Mouse (Mus musculus) hindbrain, embryonic 10.5 days (tissue): Measurements from ENCODE around the gene Ccdc96. TPM values are rescaled to one million over a fixed set of nuclear protein-coding genes. Genes with fewer than 3 reads are reported as not detected.

ENCODE experiments used
- DNase-seq: peaks from one replicate; pipeline ENCODE4 v3.0.0-alpha.2; 2017; ENCODE audit warnings: low spot score
- H3K27ac ChIP-seq: fragments of 300-500 bp; sonication (generic); 2 replicates; pipeline ENCODE4 v1.5.1; 2016; ENCODE audit warnings: mild to moderate bottlenecking, moderate library complexity
- H3K27me3 ChIP-seq: fragments of 300-500 bp; sonication (generic); 2 replicates; pipeline ENCODE4 v1.6.1; 2016; ENCODE audit warnings: mild to moderate bottlenecking; ENCODE audit not compliant: poor library complexity, insufficient read depth, severe bottlenecking
- H3K36me3 ChIP-seq: fragments of 300-500 bp; sonication (generic); 2 replicates; pipeline ENCODE4 v1.6.1; 2016; ENCODE audit warnings: mild to moderate bottlenecking, moderate library complexity
- H3K4me1 ChIP-seq: fragments of 300-500 bp; sonication (generic); replicated peaks from 2 replicates; pipeline ENCODE4 v1.6.1; 2016; ENCODE audit warnings: mild to moderate bottlenecking
- H3K4me3 ChIP-seq: fragments of 300-500 bp; sonication (generic); 2 replicates; pipeline ENCODE4 v1.5.1; 2016; ENCODE audit warnings: mild to moderate bottlenecking, moderate library complexity
- H3K9me3 ChIP-seq: fragments of 300-500 bp; sonication (generic); 2 replicates; pipeline ENCODE4 v1.6.1; 2016; ENCODE audit warnings: mild to moderate bottlenecking, moderate library complexity
- WGBS: fragments of 180-500 bp; shearing (Covaris S2); methylation state at CpG from one replicate; pipeline ENCODE4 v1.1.7; 2016; 5-methylcytosine and 5-hydroxymethylcytosine counted together
- polyA plus RNA-seq: library from polyadenylated mRNA; unstranded; fragments of >200 nt; fragmentation: Nextera tagmentation; extraction: Ambion mirVana; gene quantifications from 2 replicates; pipeline ENCODE4 v1.2.1, GENCODE M21; 2016

Gene Ccdc96
- 3.1 and 4.0 TPM in 2 replicates for polyA plus RNA-seq

DNA sequence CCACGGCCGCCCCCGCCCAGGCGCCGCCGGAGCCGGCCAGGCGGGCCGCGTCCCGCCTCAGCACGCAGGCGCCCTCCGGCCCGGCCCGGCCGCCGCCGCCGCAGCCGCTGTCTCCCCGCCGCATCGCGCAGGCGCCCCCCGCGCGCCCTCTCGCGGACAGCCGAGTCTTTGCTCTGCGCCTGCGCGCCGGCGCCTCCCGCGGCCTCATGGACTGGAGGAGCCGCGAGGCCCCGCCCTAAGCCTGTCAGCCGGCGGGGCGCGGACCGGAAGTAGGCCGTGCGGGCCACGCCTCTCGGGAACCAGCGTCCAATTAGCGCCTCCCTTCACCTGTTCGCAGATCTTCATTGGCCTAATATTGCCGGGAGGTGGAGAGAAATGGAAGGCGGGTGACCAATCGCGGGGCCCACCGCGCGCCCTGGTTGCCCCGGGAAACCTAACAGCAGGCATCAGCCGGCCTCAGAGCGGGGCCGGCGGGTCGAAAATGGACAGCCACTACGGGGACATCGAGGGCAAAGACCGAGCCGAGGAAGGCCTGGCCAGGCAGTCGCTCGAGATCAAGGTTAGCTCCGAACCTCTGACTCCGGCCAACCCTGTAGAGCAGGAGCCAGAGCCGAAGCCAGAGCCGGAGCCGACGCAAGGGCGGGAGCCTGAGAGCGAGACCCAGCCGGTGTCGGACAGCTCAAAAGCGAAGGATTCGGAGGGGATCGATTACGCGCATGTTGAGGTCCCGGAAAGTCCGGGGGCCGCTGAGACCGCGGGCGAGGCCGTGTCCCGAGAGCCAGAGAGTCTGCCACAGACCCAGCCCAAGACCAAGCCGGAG, at the start of gene Ccdc96, which contains the start of gene Tada2b:
TSS of gene Ccdc96 (plus strand) at position 418 of the 820 bp plus-strand sequence.
TSS of gene Tada2b (minus strand) at position 115 of the 820 bp plus-strand sequence.
- H3K9me3 ChIP-seq = 0 out of 2 replicates have a peak, but pooled peaks cover 4% of the 10 kb centered on the region
- H3K4me3 ChIP-seq = peak within 1 kb of the TSS; percentile 88
- H3K27ac ChIP-seq = peak within 1 kb of the TSS; percentile 93
- 0 out of 2 replicates have a peak, but pooled peaks cover 7% of the 10 kb centered on the region for H3K36me3 ChIP-seq
- H3K27me3 ChIP-seq = peaks cover 11% of the 10 kb centered on the region
- WGBS = 4% methylated on average over 97 of the region's 97 CpGs
- peaks cover 52% of the 10 kb centered on the region for H3K4me1 ChIP-seq
- DNase-seq = peak; percentile 98

DNA sequence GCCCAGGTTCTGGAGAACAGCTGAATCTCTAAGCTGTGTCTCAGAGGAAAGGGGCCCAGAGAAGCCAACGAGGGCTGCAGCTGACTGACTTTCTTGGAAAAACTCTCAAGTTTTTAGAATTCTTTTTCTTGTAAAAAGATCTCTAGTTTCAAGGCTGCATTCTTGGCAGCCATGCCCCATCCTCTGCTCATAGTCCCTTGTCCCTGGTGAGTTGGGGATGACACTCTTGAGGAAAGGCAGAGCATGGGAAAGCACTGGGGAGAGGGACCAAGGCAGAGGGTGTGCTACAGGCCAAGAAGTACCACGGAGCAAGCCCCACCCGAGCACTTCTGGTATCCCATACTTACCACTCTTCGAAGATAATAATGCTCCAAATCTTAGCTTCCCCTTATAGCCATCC, 47.5 kb upstream of the Ccdc96 start:
- H3K36me3 ChIP-seq = no peaks in the 10 kb centered on the region
- WGBS = 79% methylated on average over 4 of the region's 4 CpGs

DNA sequence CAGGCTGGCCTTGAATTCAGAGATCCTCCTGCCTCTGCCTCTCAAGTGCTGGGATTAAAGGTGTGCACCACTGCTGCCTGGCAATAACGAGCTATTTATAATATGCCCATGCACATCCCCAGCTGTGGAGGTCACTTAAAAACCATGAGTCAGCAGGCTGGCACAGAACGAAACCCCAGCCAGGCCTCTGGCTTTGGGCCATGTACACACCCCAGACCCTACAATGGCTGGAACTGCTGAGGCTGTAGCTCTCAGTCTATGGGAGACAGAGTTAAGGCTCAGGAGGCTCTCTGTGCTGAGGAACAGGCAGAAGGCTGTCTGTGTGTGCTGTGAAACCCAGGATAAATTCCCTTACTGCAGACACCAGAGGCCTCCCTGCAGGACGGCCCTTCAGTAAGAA, 43.6 kb upstream of the Ccdc96 start:
- no peak for DNase-seq
- H3K36me3 ChIP-seq = no peaks in the 10 kb centered on the region
- H3K4me1 ChIP-seq = peaks cover 3% of the 10 kb centered on the region
- H3K27ac ChIP-seq = no peak overlapping the region
- WGBS = 74% methylated on average over 3 of the region's 3 CpGs
- H3K9me3 ChIP-seq = no peaks in the 10 kb centered on the region
- peaks cover 14% of the 10 kb centered on the region; the same call in 1 of the 2 replicates for H3K27me3 ChIP-seq
- no peak overlapping the region for H3K4me3 ChIP-seq

More for the DNA sequence above, 47.5 kb upstream of the Ccdc96 start:
- Histone ChIP-seq H3K27me3 (no peaks in the 10 kb centered on the region), H3K4me3 (no peak overlapping the region), H3K9me3 (no peaks in the 10 kb centered on the region), H3K27ac (no peak overlapping the region), H3K4me1 (peaks cover 16% of the 10 kb centered on the region)
- no peak for DNase-seq

DNA sequence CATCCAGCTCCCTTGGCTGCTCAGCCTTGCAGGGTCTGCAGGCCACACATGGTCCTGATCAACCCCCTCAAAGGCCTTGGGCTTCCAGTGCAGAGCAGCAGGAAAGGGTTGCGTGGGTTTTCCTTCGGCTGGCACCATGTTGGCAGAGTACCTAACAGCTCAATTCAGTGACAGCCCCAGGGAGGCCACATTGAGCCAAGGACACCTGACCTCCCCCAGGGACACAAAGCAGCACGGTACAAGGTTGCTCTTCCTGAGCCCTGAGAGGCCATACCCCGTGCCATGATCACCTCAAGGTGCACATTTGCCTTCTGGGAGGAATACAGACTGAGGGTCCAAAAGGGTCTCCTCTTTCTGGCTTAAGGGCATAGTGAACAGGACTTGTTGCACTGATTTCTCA, 39.8 kb upstream of the Ccdc96 start:
- no peak overlapping the region for H3K27ac ChIP-seq
- 65% methylated on average over 4 of the region's 4 CpGs for WGBS
- DNase-seq = no peak
- peaks cover 16% of the 10 kb centered on the region; the same call in 1 of the 2 replicates for H3K27me3 ChIP-seq
- H3K4me3 ChIP-seq = no peak overlapping the region
- H3K36me3 ChIP-seq = no peaks in the 10 kb centered on the region
- H3K4me1 ChIP-seq = peaks cover 14% of the 10 kb centered on the region
- no peaks in the 10 kb centered on the region for H3K9me3 ChIP-seq

DNA sequence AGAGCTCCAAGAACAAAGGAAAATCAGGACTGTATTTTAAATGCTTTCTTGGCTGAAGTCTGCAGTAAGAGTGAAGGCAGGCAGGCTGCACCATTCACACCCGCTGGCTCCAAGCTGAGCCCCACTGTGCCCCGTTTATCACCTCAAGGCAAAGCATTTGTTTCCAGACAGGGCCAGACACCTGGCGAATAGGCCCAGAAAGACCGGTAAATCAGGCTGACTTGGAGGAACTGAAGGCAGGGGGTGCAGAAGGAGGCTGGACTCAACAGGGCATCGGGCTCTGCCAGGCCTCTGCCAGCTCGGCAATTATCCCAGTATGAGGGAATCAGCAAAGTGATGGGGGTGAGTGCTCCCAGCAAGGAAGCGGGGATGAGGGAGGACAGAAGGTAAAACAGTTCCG, 39.4 kb upstream of the Ccdc96 start:
- H3K36me3 ChIP-seq = no peaks in the 10 kb centered on the region
- WGBS = 32% methylated on average over 8 of the region's 8 CpGs
- H3K4me3 ChIP-seq = no peak overlapping the region
- peaks cover 16% of the 10 kb centered on the region; the same call in 1 of the 2 replicates for H3K27me3 ChIP-seq
- H3K9me3 ChIP-seq = no peaks in the 10 kb centered on the region
- H3K27ac ChIP-seq = no peak overlapping the region
- no peak for DNase-seq
- peaks cover 14% of the 10 kb centered on the region for H3K4me1 ChIP-seq

DNA sequence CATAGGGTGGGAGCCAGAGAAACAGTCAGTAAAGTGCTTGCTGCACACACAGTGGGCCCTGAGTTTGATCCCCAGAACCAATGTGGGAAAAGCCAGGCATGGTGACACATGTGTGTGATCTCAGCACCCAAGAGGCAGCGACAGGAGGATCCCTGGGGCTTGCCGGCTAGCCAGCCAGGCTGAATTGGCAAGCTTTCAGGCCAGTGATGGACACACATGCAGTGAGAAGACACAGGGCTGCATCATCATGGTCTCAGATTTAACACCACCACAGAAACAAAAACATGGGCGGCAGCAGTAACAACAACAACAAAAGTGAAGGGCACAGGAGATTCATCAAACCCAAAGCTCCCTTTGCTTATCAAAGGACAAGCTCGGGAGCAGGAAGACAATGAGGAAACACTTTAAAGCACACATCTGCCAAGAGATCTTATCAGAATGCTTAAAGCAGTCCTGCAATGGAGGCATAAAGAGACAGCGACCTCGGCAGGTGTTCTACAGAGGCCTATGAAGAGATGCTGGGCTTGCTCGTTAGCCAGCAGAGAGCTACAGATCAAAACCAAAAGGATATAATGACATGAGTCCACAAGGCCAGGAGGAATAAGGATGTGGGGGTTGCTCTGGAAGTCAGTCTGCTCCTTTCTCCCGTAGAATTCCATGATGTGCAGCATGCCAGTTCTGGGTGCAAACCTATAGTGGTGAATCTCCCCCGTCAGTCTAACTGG, 38.1 kb upstream of the Ccdc96 start:
- H3K36me3 ChIP-seq = no peaks in the 10 kb centered on the region
- H3K4me1 ChIP-seq = peaks cover 20% of the 10 kb centered on the region
- no peak overlapping the region for H3K4me3 ChIP-seq
- no peak overlapping the region for H3K27ac ChIP-seq
- 43% methylated on average over 9 of the region's 9 CpGs for WGBS
- H3K27me3 ChIP-seq = peaks cover 16% of the 10 kb centered on the region; the same call in 1 of the 2 replicates
- no peaks in the 10 kb centered on the region for H3K9me3 ChIP-seq
- DNase-seq = no peak

DNA sequence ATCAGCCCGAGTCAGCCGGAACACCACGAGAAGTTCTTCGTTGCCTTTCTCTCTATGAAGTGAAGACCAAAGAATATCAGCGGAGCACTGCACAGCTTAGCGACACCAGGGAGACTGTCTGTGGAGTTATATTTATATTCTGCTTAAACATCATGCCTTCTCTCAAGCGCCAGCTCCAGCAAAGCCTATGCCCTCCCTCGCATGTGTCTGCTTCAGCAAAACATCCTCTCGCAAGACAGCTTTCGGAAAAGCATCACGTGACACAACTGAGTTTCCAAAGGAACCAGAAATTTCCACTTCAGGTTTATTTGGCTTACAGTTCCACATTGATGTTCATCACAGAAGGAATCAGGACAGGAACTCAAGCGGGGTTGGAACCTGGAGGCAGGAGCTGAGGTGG, 36.5 kb upstream of the Ccdc96 start:
- H3K27ac ChIP-seq = no peak overlapping the region
- no peak overlapping the region for H3K4me3 ChIP-seq
- no peaks in the 10 kb centered on the region for H3K36me3 ChIP-seq
- H3K9me3 ChIP-seq = no peaks in the 10 kb centered on the region
- no peak for DNase-seq
- H3K27me3 ChIP-seq = peaks cover 16% of the 10 kb centered on the region; the same call in 1 of the 2 replicates
- 94% methylated on average over 12 of the region's 12 CpGs for WGBS
- H3K4me1 ChIP-seq = peaks cover 29% of the 10 kb centered on the region

DNA sequence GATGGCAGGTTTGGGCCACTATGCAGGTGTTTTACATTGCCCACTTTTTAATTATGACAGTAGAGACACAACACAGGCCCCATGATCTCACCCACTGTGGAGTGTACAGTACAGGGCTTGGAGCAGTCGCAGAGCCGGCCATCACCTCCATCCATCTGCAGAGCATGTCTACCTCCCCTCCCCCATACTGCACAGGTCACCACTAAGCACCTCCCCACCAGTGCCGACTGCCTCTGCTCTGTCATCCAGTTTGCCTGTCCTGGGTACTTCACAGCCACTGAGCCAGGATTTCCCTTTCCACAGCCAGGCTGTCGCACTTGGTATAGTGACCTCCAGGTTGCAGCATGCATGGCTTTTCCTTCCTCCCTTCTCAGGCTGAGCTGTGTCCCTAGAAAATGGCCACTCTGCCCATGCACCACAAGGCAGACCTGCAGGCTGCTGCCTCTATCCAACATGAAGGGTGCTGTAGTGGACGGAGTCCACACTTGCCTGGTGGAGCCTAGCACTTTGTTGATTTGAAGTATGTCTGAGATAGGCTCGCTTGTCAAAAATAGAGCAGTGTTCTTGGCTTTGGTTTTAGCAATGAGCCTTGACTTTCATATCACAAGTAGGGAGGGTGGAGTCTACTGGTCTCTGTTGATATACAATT, 34.6 kb upstream of the Ccdc96 start:
- Histone ChIP-seq H3K4me1 (peaks cover 29% of the 10 kb centered on the region), H3K27me3 (peaks cover 13% of the 10 kb centered on the region), H3K4me3 (no peak overlapping the region), H3K36me3 (no peaks in the 10 kb centered on the region), H3K27ac (no peak overlapping the region), H3K9me3 (no peaks in the 10 kb centered on the region)
- DNase-seq = no peak
- 83% methylated on average over 6 of the region's 6 CpGs for WGBS

DNA sequence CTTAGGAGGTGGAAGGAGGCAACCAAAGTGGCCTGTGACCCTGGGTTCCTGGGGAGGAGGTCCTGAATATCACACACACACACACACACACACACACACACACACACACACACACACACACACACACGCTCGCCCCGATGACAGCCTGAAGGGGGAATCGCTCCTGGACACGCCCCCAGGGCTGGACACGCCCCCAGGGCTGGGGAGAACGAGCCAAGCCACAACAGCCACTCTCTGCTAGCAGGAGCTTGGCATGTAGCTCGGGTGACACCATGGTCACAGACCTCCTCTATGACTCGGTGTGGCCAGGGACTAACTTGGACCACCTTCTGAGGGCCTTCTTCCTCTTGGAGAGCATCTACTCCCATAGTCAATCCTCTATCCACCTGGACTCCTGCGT, 33.3 kb upstream of the Ccdc96 start:
- Histone ChIP-seq H3K27me3 (peaks cover 4% of the 10 kb centered on the region; the same call in 1 of the 2 replicates), H3K4me3 (no peak overlapping the region), H3K36me3 (no peaks in the 10 kb centered on the region), H3K9me3 (no peaks in the 10 kb centered on the region), H3K27ac (no peak overlapping the region), H3K4me1 (peaks cover 22% of the 10 kb centered on the region)
- peak; percentile 21 for DNase-seq
- 28% methylated on average over 9 of the region's 10 CpGs for WGBS

DNA sequence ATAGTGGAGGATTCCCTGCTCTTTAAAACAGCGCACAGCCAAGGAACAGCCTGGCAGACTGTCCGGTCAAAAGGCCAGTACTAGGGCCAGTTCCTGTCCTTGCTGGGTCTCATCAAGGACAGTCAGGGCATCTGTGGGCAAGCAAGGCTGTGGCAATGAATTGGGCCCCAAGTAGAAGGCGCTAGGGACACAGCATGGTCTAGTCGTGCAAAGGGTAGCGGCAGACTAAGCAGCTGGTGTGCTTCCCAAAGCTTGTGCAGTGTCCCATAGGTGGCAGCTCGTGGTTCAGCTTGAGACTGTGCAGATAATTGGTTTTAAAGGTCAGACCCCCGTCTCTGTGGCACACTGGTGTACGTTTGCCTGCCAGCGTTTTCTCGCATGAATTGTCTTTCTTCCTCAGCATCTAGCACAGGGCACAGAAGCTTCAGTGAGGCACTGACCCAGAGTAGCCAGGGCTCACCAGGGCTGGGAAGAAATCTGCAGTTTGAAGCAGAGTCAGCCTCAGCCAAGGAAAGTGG, 32.5 kb upstream of the Ccdc96 start:
- no peak for DNase-seq
- Histone ChIP-seq H3K27me3 (peaks cover 5% of the 10 kb centered on the region; the same call in 1 of the 2 replicates), H3K27ac (no peak overlapping the region), H3K4me3 (no peak overlapping the region), H3K4me1 (peaks cover 14% of the 10 kb centered on the region), H3K9me3 (no peaks in the 10 kb centered on the region), H3K36me3 (no peaks in the 10 kb centered on the region)
- WGBS = 67% methylated on average over 10 of the region's 10 CpGs

DNA sequence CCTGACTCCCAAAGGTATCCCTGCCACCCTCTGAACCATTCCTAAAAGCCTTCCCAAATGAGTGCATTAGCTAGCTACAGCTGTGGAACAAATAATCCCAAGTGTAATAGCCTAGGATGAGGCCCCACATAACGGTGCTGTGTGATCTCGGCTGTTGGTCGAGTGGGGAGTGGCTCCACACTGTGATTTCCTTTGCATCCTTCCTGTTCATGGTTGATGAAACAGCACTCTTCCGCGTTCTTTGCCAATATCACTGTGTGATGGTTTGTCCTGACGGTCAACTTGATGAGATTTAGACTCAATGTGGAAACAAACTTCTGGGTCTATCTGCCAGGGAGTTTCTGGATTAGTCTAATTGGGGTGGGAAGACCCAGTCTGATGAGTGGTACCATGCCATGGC, 31.6 kb upstream of the Ccdc96 start:
- Histone ChIP-seq H3K27ac (no peak overlapping the region), H3K27me3 (peaks cover 9% of the 10 kb centered on the region; the same call in 1 of the 2 replicates), H3K36me3 (no peaks in the 10 kb centered on the region), H3K4me3 (no peak overlapping the region), H3K9me3 (no peaks in the 10 kb centered on the region), H3K4me1 (peaks cover 14% of the 10 kb centered on the region)
- 87% methylated on average over 6 of the region's 6 CpGs for WGBS
- no peak for DNase-seq

DNA sequence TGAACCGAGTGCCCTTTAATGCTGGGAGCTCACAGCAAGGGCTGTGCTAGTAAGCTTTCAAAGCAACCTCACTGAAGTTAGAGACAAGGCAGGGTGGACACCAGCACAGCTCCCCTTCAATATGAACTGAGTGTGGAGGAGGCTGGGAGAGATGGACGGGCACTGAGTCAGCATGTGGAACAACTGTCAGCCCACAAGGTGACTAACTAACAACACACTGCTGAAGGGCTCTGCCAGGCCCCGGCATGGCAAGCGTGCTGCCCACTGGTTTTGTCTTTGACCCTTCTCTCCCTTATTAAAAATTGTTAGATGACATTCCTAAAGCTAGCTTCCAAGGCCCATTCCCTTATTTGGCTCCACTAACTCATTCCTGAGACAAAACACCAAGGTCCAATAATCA, 26.7 kb upstream of the Ccdc96 start:
- WGBS = 85% methylated on average over 4 of the region's 4 CpGs
- Histone ChIP-seq H3K27me3 (peaks cover 9% of the 10 kb centered on the region; the same call in 1 of the 2 replicates), H3K9me3 (no peaks in the 10 kb centered on the region), H3K4me1 (peaks cover 13% of the 10 kb centered on the region), H3K4me3 (no peak overlapping the region), H3K36me3 (no peaks in the 10 kb centered on the region), H3K27ac (no peak overlapping the region)
- no peak for DNase-seq
